Comparison of ENCODE assay signal across 8 mouse cellular contexts in the genomic region with DNA sequence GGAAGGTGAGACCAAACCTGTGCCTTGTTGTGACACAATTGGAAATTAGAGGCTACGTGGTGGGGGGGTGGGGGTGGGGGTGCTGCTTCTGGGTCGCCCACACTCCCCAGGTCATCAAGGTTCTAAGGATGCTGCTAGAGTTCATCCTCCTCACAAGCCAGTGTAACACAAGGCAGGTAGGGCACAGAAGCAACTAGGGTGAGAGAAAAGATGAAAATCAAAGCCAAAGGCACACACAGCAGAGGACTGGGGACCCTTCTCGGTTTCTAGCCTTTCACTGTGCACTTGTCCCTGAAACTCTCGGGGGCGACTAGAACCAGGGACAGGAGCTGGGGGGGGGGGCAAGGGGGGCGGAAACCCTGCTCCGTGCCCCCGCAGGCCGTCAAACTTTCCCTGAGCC. TPM values are rescaled to one million over a fixed set of nuclear protein-coding genes. Genes with fewer than 3 reads are reported as not detected.
A peak's percentile ranks its signal among the peaks of the same experiment; 100 is the strongest.
DNase-seq lines count a peak whose midpoint lies in the region; ATAC-seq and TF ChIP-seq lines count a peak whose summit lies in the region.

No protein-coding gene starts in this region.

- no peaks in the 10 kb centered on the region for H3K36me3 ChIP-seq in forebrain, embryonic 10.5 days (replicated peaks)
- no peaks in the 10 kb centered on the region for H3K36me3 ChIP-seq in intestine, embryonic 16.5 days (ENCODE audit: control insufficient read depth, insufficient read depth, low read length)
- no peaks in the 10 kb centered on the region for H3K36me3 ChIP-seq in myocyte (ENCODE audit: control insufficient read depth, insufficient read depth)

- H3K4me2 ChIP-seq in intestine, embryonic 16.5 days (ENCODE audit: low read depth, low read length) = peak overlapping the region; percentile 75
- H3K4me2 ChIP-seq in myocyte (ENCODE audit: low read depth) = peak overlapping the region; percentile 59

- no peak for ATAC-seq in intestine, embryonic 16.5 days
- ATAC-seq in activated CD4-positive, CD25-positive, alpha-beta regulatory T cell, adult 4 months = no peak

- peaks cover 69% of the 10 kb centered on the region for H3K27me3 ChIP-seq in forebrain, embryonic 10.5 days (ENCODE audit: poor library complexity, severe bottlenecking)
- peaks cover 5% of the 10 kb centered on the region; the same call in 1 of the 2 replicates for H3K27me3 ChIP-seq in intestine, embryonic 16.5 days (replicated peaks; ENCODE audit: control insufficient read depth, insufficient read depth, low read length)
- no peaks in the 10 kb centered on the region for H3K27me3 ChIP-seq in myocyte (ENCODE audit: control insufficient read depth, insufficient read depth, insufficient read length)

- no peaks in the 10 kb centered on the region for H3K9me3 ChIP-seq in forebrain, embryonic 10.5 days
- H3K9me3 ChIP-seq in intestine, embryonic 16.5 days (ENCODE audit: control insufficient read depth, low read length) = no peaks in the 10 kb centered on the region

- H3K27ac ChIP-seq in layer of hippocampus, adult 2 months = peak overlapping the region; percentile 79
- H3K27ac ChIP-seq in forebrain, embryonic 10.5 days = peak overlapping the region; percentile 70
- H3K27ac ChIP-seq in intestine, embryonic 16.5 days (ENCODE audit: low read length) = no peak overlapping the region

- no peaks in the 10 kb centered on the region for H3K79me2 ChIP-seq in myocyte (ENCODE audit: control insufficient read depth, insufficient read depth)

- H3K9ac ChIP-seq in intestine, embryonic 16.5 days (ENCODE audit: low read depth, low read length) = peak overlapping the region; percentile 56

- H3K4me1 ChIP-seq in forebrain, embryonic 10.5 days = peaks cover 15% of the 10 kb centered on the region
- H3K4me1 ChIP-seq in intestine, embryonic 16.5 days (ENCODE audit: control insufficient read depth, insufficient read depth, low read length) = peaks cover 6% of the 10 kb centered on the region; the same call in 1 of the 2 replicates

- no peak overlapping the region for H3ac ChIP-seq in myocyte (ENCODE audit: control insufficient read depth, insufficient read length)

- DNase-seq in layer of hippocampus, adult 2 months (ENCODE audit: low spot score in 2 of 2) = no peak
- no peak for DNase-seq in layer of hippocampus, postnatal 36 days
- DNase-seq in forebrain, embryonic 10.5 days (ENCODE audit: extremely low spot score, low spot score) = no peak
- no peak for DNase-seq in right cerebral cortex, adult 18-20 months
- DNase-seq in left cerebral cortex, postnatal 14 days (ENCODE audit: low spot score in 2 of 2) = no peak

- WGBS in forebrain, embryonic 10.5 days = 18% methylated on average over 9 of the region's 9 CpGs
- 12% methylated on average over 9 of the region's 9 CpGs for WGBS in intestine, embryonic 16.5 days

- H3K4me3 ChIP-seq in layer of hippocampus, adult 2 months = peak overlapping the region; percentile 56
- peak overlapping the region; percentile 53 for H3K4me3 ChIP-seq in forebrain, embryonic 10.5 days
- H3K4me3 ChIP-seq in intestine, embryonic 16.5 days (ENCODE audit: low read length) = peak overlapping the region; percentile 44
- no peak overlapping the region for H3K4me3 ChIP-seq in myocyte

- intact Hi-C loops in left cerebral cortex, postnatal 14 days (cut with DNase I) = no loop called here

- no peak for TF ChIP-seq CTCF in layer of hippocampus, adult 2 months (conservative IDR thresholded peaks at IDR 0.05)

- no peak for TF ChIP-seq POLR2A in myocyte (IDR thresholded peaks at IDR 0.05; ENCODE audit: insufficient read length, low read depth)

TF ChIP-seq in myocyte, 11 proteins besides CTCF, POLR2A, EP300 and RAD21:
- TF ChIP-seq E2F4 (IDR thresholded peaks at IDR 0.05; ENCODE audit: insufficient read depth) = no peak
- TF ChIP-seq REST (IDR thresholded peaks at IDR 0.05; ENCODE audit: insufficient read depth, insufficient read length) = no peak
- no peak for TF ChIP-seq SRF (IDR thresholded peaks at IDR 0.05; ENCODE audit: control insufficient read depth, insufficient read length, low read depth)
- no peak for TF ChIP-seq TCF12 (IDR thresholded peaks at IDR 0.05; ENCODE audit: insufficient read depth, poor library complexity, severe bottlenecking)
- TF ChIP-seq MAX (IDR thresholded peaks at IDR 0.05; ENCODE audit: low read depth) = no peak
- TF ChIP-seq MYOG (IDR thresholded peaks at IDR 0.05; ENCODE audit: control insufficient read depth in 1 of 3, insufficient read depth in 1 of 3, insufficient read length in 2 of 3, low read depth in 2 of 3) = no peak
- no peak for TF ChIP-seq MYOD1 (IDR thresholded peaks at IDR 0.05; ENCODE audit: control insufficient read depth in 1 of 3, insufficient read length in 2 of 3, low read depth in 2 of 3)
- TF ChIP-seq USF1 (IDR thresholded peaks at IDR 0.05; ENCODE audit: low read depth) = no peak
- no peak for TF ChIP-seq POLR2AphosphoS2 (IDR thresholded peaks at IDR 0.05; ENCODE audit: insufficient read length, low read depth)
- no peak for TF ChIP-seq TCF3 (IDR thresholded peaks at IDR 0.05; ENCODE audit: insufficient read length, low read depth)
- TF ChIP-seq CEBPB (IDR thresholded peaks at IDR 0.05; ENCODE audit: insufficient read depth, poor library complexity, severe bottlenecking) = no peak

RNA-seq across cellular contexts. Expression of a gene that starts 4.6 kb away (rescaled TPM):
- total RNA-seq in layer of hippocampus, adult 2 months (2021) = 10 to 100 TPM; 15.1 to 15.4 TPM
- 10 to 100 TPM; 12.6 to 14.9 TPM for total RNA-seq in layer of hippocampus, postnatal 36 days (2021)
- polyA plus RNA-seq in forebrain, embryonic 10.5 days (2016; fragmentation: Nextera tagmentation; extraction: Ambion mirVana) = 2.9 TPM in 2 replicates
- polyA plus RNA-seq in intestine, embryonic 16.5 days (2015; fragmentation: Nextera tagmentation; extraction: Ambion mirVana) = 4.1 and 4.8 TPM in 2 replicates
- 65.8 TPM for polyA plus RNA-seq in myocyte (2012; fragmentation: generic; extraction: Trizol)
- total RNA-seq in left cerebral cortex, postnatal 14 days (2021) = 10 to 100 TPM; 14.7 to 16.9 TPM
- 10 to 100 TPM; 74.3 to 91.9 TPM for polyA plus RNA-seq in activated CD4-positive, CD25-positive, alpha-beta regulatory T cell, adult 4 months (2017; shearing (Covaris generic))

RNA-seq across cellular contexts. Expression of a gene that starts 28.5 kb away (rescaled TPM):
- total RNA-seq in layer of hippocampus, adult 2 months (2021) = under 1 TPM; 0.44 to 0.92 TPM
- total RNA-seq in layer of hippocampus, postnatal 36 days (2021) = under 1 TPM; 0.51 to 0.67 TPM
- polyA plus RNA-seq in forebrain, embryonic 10.5 days (2016; fragmentation: Nextera tagmentation; extraction: Ambion mirVana) = 0.32 and 0.37 TPM in 2 replicates
- 29.6 and 31.0 TPM in 2 replicates for polyA plus RNA-seq in intestine, embryonic 16.5 days (2015; fragmentation: Nextera tagmentation; extraction: Ambion mirVana)
- 0.11 TPM for polyA plus RNA-seq in myocyte (2012; fragmentation: generic; extraction: Trizol)
- total RNA-seq in left cerebral cortex, postnatal 14 days (2021) = under 1 TPM; 0.26 to 0.61 TPM
- polyA plus RNA-seq in activated CD4-positive, CD25-positive, alpha-beta regulatory T cell, adult 4 months (2017; shearing (Covaris generic)) = 10 to 100 TPM; 62.2 to 87.1 TPM

RNA-seq across cellular contexts. Expression of a gene that starts 58.4 kb away (rescaled TPM):
- 10 to 100 TPM; 37.1 to 39.0 TPM for total RNA-seq in layer of hippocampus, adult 2 months (2021)
- total RNA-seq in layer of hippocampus, postnatal 36 days (2021) = 10 to 100 TPM; 43.9 to 48.1 TPM
- polyA plus RNA-seq in forebrain, embryonic 10.5 days (2016; fragmentation: Nextera tagmentation; extraction: Ambion mirVana) = 52.1 and 53.6 TPM in 2 replicates
- 44.6 and 49.5 TPM in 2 replicates for polyA plus RNA-seq in intestine, embryonic 16.5 days (2015; fragmentation: Nextera tagmentation; extraction: Ambion mirVana)
- 24.3 TPM for polyA plus RNA-seq in myocyte (2012; fragmentation: generic; extraction: Trizol)
- total RNA-seq in left cerebral cortex, postnatal 14 days (2021) = 10 to 100 TPM; 40.8 to 47.3 TPM
- polyA plus RNA-seq in activated CD4-positive, CD25-positive, alpha-beta regulatory T cell, adult 4 months (2017; shearing (Covaris generic)) = 10 to 100 TPM; 19.1 to 22.8 TPM

Comparison
In these comparisons a context has a peak if more than half of its experiments do, and no peak if none do; other contexts are left out.
1. RNA of a gene that starts 4.6 kb away (polyA plus RNA-seq): 74.3 to 91.9 TPM in activated CD4-positive, CD25-positive, alpha-beta regulatory T cell, adult 4 months and 65.8 TPM in myocyte (single experiment); 4.1 to 4.8 TPM in intestine, embryonic 16.5 days and 2.9 TPM in forebrain, embryonic 10.5 days; every median in the first group is over 10 times any median in the second.
2. RNA of a gene that starts 28.5 kb away (polyA plus RNA-seq): 62.2 to 87.1 TPM in activated CD4-positive, CD25-positive, alpha-beta regulatory T cell, adult 4 months and 29.6 to 31.0 TPM in intestine, embryonic 16.5 days; 0.32 to 0.37 TPM in forebrain, embryonic 10.5 days and 0.11 TPM in myocyte (single experiment); every median in the first group is over 10 times any median in the second.